ENCODE assay signal across 25 mouse cellular contexts in the genomic region with DNA sequence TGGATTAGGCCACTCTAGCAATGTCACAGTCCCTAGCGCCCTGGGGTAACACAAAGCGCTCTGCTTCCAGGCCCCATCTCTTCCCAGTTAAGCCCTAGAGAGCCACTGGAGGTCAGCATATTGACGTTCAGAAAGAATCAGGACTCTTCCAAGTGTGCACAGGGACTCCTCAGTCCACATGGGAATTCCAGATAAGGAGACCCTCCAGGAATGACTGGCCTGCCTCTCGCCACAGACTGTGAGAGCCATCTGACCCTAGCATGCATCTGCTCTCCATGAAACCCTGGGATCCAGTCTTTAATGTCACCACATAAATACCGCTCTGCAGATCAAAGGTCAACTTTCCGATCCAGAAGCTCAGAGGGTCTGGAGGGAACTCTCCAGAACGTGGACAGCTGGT.
"Had no signal": no experiment of that assay in that cellular context is flagged by ENCODE, and none has a peak within 500 bp of the region (broad histone marks: within the 10 kb centered on the region; RNA-seq: fewer than 3 reads in every experiment).

No protein-coding gene starts in this region.

- H3K9me3 ChIP-seq: heart, embryonic 10.5 days; heart, embryonic 12.5 days; hindbrain, embryonic 10.5 days; hindbrain, embryonic 12.5 days; intestine, embryonic 15.5 days; limb, embryonic 10.5 days; limb, embryonic 12.5 days; liver, embryonic 13.5 days had no signal

- H3K27me3 ChIP-seq: heart, embryonic 12.5 days; hindbrain, embryonic 12.5 days; intestine, embryonic 15.5 days; limb, embryonic 12.5 days; liver, embryonic 13.5 days had no signal

- H3K27ac ChIP-seq: gastrocnemius, adult 2 months; hindbrain, embryonic 10.5 days; hindbrain, embryonic 12.5 days; hindbrain, embryonic 14.5 days; intestine, embryonic 15.5 days; left cerebral cortex, adult 2 months; limb, embryonic 10.5 days; limb, embryonic 12.5 days; liver, embryonic 13.5 days had no signal

- ATAC-seq: forebrain, embryonic 16.5 days; hindbrain, embryonic 16.5 days; inflammation-experienced regulatory T-cells, adult 6 months; intestine, embryonic 15.5 days; intestine, postnatal 0 days had no signal

- DNase-seq: gastrocnemius, adult 2 months; gastrocnemius, postnatal 10 days; gastrocnemius, postnatal 25 days; heart, postnatal 10 days; heart, postnatal 4 days; kidney, adult 18-20 months; kidney, adult 8-10 months; kidney, postnatal 25 days; kidney, postnatal 4 days; liver; liver, embryonic 13.5 days had no signal

- H3K9ac ChIP-seq: heart, embryonic 12.5 days; hindbrain, embryonic 12.5 days; hindbrain, embryonic 14.5 days; intestine, embryonic 15.5 days; limb, embryonic 12.5 days; liver, embryonic 13.5 days had no signal

- H3K4me2 ChIP-seq: heart, embryonic 12.5 days; hindbrain, embryonic 12.5 days; hindbrain, embryonic 14.5 days; intestine, embryonic 15.5 days; limb, embryonic 12.5 days; liver, embryonic 11.5 days; liver, embryonic 13.5 days had no signal

- H3K4me3 ChIP-seq: gastrocnemius, adult 2 months; heart, embryonic 10.5 days; heart, embryonic 12.5 days; hindbrain, embryonic 10.5 days; hindbrain, embryonic 12.5 days; intestine, embryonic 15.5 days; left cerebral cortex, adult 2 months; limb, embryonic 10.5 days; limb, embryonic 12.5 days; liver, embryonic 13.5 days had no signal

- H3K4me1 ChIP-seq: hindbrain, embryonic 12.5 days; intestine, embryonic 15.5 days; limb, embryonic 12.5 days; liver, embryonic 13.5 days had no signal
